Mouse (Mus musculus) neural tube, embryonic 14.5 days (tissue): ENCODE data around the gene Sgpp2. TPM values are rescaled to one million over a fixed set of nuclear protein-coding genes. Genes with fewer than 3 reads are reported as not detected.

Experiments used
- polyA plus RNA-seq: library from polyadenylated mRNA; unstranded; fragments of >200 nt; fragmentation: Nextera tagmentation; extraction: Ambion mirVana; gene quantifications from 2 replicates; pipeline ENCODE4 v1.2.1, GENCODE M21; 2014

The Sgpp2 gene
- polyA plus RNA-seq, 1 experiment from 2014 or later: 1.6 TPM

Other genes starting within 250 kb of the Sgpp2 start
- gene Pax3, start 113.2 kb upstream of the Sgpp2 start, polyA plus RNA-seq: 4.6 and 6.3 TPM in 2 replicates
- gene Farsb, start 178.6 kb downstream of the Sgpp2 start, polyA plus RNA-seq: 171 and 177 TPM in 2 replicates
- 0.39 TPM in 1 of 2 replicates, not detected in the other for gene Mogat1, start 200.6 kb downstream of the Sgpp2 start, polyA plus RNA-seq
- gene BC035947, start 201.8 kb downstream of the Sgpp2 start, polyA plus RNA-seq: 0.90 and 1.4 TPM in 2 replicates